Mouse (Mus musculus) lung, adult 2 months (tissue): ENCODE results near the gene Med29.

Experiments used
- CTCF ChIP-seq: fragments of 200-500 bp; IDR thresholded peaks from 2 replicates; pipeline ENCODE4 v1.5.1; 2011; ENCODE audit warnings: mild to moderate bottlenecking, low read length, control low read depth; ENCODE audit not compliant: insufficient read depth
- POLR2A ChIP-seq: fragments of 200-500 bp; IDR thresholded peaks from 2 replicates; pipeline ENCODE4 v1.6.1; 2011; ENCODE audit warnings: low read depth, mild to moderate bottlenecking, control low read depth, low read length, borderline replicate concordance; ENCODE audit errors: extremely low read depth

DNA sequence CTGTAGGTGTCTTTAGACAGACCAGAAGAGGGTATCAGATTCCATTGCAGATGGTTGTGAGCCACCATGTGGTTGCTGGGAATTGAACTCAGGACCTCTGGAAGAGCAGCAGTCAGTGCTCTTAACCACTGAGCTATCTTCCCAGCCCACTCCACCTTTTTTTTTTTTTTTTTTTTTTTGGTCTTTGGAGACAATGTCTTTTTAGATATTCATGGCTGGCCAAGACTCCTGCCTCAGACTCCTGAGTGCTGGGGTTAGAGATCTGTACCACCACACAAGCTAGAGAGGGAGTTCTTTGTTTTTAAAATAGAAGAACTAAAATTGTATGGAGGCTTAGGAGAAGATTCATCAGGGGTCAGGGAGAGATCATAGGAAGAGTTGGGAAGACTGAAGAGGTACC, 45.5 kb upstream of the Med29 start:
- no peak for TF ChIP-seq CTCF
- TF ChIP-seq POLR2A, result no peak
